Mouse (Mus musculus) G1E (cell line): ENCODE measurements at regions not wholly inside any gene's neighbourhood (a gene's known extent, or its start where the extent isn't known, plus 50 kb on each side); places are given as distances from the start of the nearest gene placed in this dataset.

ENCODE experiments used
- CTCF ChIP-seq: IDR thresholded peaks from 2 replicates; pipeline ENCODE4 v1.5.1; 2012; ENCODE audit warnings: low read depth, low read length, inconsistent platforms, mixed read lengths
- GATA1 ChIP-seq: IDR thresholded peaks from 2 replicates; pipeline ENCODE4 v1.6.1; 2012; ENCODE audit warnings: borderline replicate concordance, low read length, inconsistent platforms, mixed read lengths
- GATA2 ChIP-seq: IDR thresholded peaks from 2 replicates; pipeline ENCODE4 v1.6.1; 2012; ENCODE audit warnings: low read depth, low read length, inconsistent platforms, borderline replicate concordance
- POLR2AphosphoS5 ChIP-seq: IDR thresholded peaks from 2 replicates; pipeline ENCODE4 v1.6.1; 2012; ENCODE audit warnings: low read depth, low read length, inconsistent platforms; ENCODE audit not compliant: insufficient replicate concordance
- TAL1 ChIP-seq: conservative IDR thresholded peaks from 2 replicates; pipeline ENCODE4 v1.6.1; 2012; ENCODE audit warnings: low read depth, low read length, inconsistent platforms, mixed read lengths

DNA sequence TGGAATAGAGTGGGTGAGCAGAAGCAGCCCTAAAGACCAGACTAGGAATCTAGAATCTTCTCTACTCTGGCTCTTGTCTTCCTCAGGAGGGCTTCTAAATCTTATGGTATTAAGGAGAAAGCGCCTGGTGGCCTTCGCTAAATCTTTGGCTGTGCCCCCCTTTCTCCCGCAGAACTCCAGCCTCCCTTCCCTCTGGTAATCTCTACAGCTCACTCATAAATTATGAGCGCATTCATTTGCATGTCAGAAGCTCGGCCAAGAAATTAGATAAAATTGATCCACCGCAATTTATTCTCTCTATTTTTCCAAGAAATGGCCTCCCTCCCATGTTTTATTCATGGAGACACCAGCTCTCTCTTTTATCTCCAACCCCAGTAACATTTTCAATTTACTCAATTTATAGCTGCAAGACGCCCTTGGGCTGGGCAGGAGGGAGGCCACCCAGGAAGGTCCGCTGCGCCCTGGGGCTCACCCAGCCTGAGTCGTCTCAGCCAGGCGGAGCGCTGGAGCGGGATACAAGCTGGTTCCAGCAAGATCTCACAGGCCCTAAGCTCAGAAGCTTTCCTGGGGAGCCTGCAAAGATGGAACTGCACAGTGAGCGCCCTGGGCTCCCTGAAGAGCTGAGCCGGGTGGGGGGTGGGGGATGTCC, 52.9 kb upstream of the Zfp423 start:
- no peak for TF ChIP-seq CTCF
- TF ChIP-seq GATA1: no peak
- no peak for TF ChIP-seq TAL1
- no peak for TF ChIP-seq POLR2AphosphoS5
- TF ChIP-seq GATA2: no peak
